Mouse (Mus musculus): ENCODE results near the gene Fmnl2. TPM values are rescaled to one million over a fixed set of nuclear protein-coding genes. Genes with fewer than 3 reads are reported as not detected.

Gene Fmnl2
- polyA plus RNA-seq, 1 experiment from 2014 or later = 15.1 TPM

- H3K27ac ChIP-seq = no peak overlapping the region
- H3K9me3 ChIP-seq (replicated peaks) = no peaks in the 10 kb centered on the region; the same call in 1 of the 2 replicates
- ATAC-seq (ENCODE audit: low FRiP score) = no peak
- no peak overlapping the region for H3K9ac ChIP-seq
- H3K4me1 ChIP-seq = peaks cover 6% of the 10 kb centered on the region
- H3K27me3 ChIP-seq = no peaks in the 10 kb centered on the region
- WGBS = 86% methylated on average over 5 of the region's 5 CpGs
- no peak overlapping the region for H3K4me3 ChIP-seq
- peaks cover 15% of the 10 kb centered on the region for H3K36me3 ChIP-seq
- no peak overlapping the region for H3K4me2 ChIP-seq (replicated peaks)
These were observed 10.5 kb downstream of the Fmnl2 start for GRCm38 (mm10) chr2:52868181-52868580.

- Histone ChIP-seq H3K9ac (no peak overlapping the region), H3K27me3 (no peaks in the 10 kb centered on the region), H3K4me1 (peaks cover 22% of the 10 kb centered on the region), H3K36me3 (peaks cover 6% of the 10 kb centered on the region), H3K4me2 (replicated peaks) (no peak overlapping the region), H3K27ac (no peak overlapping the region), H3K9me3 (replicated peaks) (no peaks in the 10 kb centered on the region; the same call in 1 of the 2 replicates), H3K4me3 (no peak overlapping the region)
- WGBS = 73% methylated on average over 5 of the region's 5 CpGs
- ATAC-seq (ENCODE audit: low FRiP score) = no peak
These were observed 15.0 kb downstream of the Fmnl2 start for GRCm38 (mm10) chr2:52872636-52873035.

- H3K4me2 ChIP-seq (replicated peaks) = no peak overlapping the region
- no peak overlapping the region for H3K4me3 ChIP-seq
- H3K9me3 ChIP-seq (replicated peaks) = no peaks in the 10 kb centered on the region
- no peak overlapping the region for H3K27ac ChIP-seq
- H3K4me1 ChIP-seq = peaks cover 22% of the 10 kb centered on the region
- ATAC-seq (ENCODE audit: low FRiP score) = no peak
- 65% methylated on average over 18 of the region's 18 CpGs for WGBS
- H3K27me3 ChIP-seq = no peaks in the 10 kb centered on the region
- no peaks in the 10 kb centered on the region for H3K36me3 ChIP-seq
- H3K9ac ChIP-seq = no peak overlapping the region
These were observed 15.8 kb downstream of the Fmnl2 start for GRCm38 (mm10) chr2:52873276-52874063.

- H3K4me3 ChIP-seq = no peak overlapping the region
- no peak for ATAC-seq (ENCODE audit: low FRiP score)
These were observed 17.1 kb downstream of the Fmnl2 start for GRCm38 (mm10) chr2:52874721-52875120.

GRCm38 (mm10) chr2:52875801-52876200 is 18.1 kb downstream of the Fmnl2 start:
- Histone ChIP-seq H3K27me3 (no peaks in the 10 kb centered on the region), H3K4me3 (no peak overlapping the region), H3K4me2 (replicated peaks) (no peak overlapping the region), H3K4me1 (peaks cover 25% of the 10 kb centered on the region), H3K36me3 (no peaks in the 10 kb centered on the region), H3K27ac (no peak overlapping the region), H3K9ac (no peak overlapping the region), H3K9me3 (replicated peaks) (no peaks in the 10 kb centered on the region)
- ATAC-seq (ENCODE audit: low FRiP score) = no peak
- WGBS = 77% methylated on average over 9 of the region's 9 CpGs

More at GRCm38 (mm10) chr2:52874721-52875120, 17.1 kb downstream of the Fmnl2 start:
- Histone ChIP-seq H3K27ac (no peak overlapping the region), H3K27me3 (no peaks in the 10 kb centered on the region), H3K4me1 (peaks cover 25% of the 10 kb centered on the region), H3K36me3 (no peaks in the 10 kb centered on the region), H3K4me2 (replicated peaks) (no peak overlapping the region), H3K9me3 (replicated peaks) (no peaks in the 10 kb centered on the region), H3K9ac (no peak overlapping the region)

GRCm38 (mm10) chr2:52883401-52883800 is 25.7 kb downstream of the Fmnl2 start:
- Histone ChIP-seq H3K36me3 (no peaks in the 10 kb centered on the region), H3K9ac (no peak overlapping the region), H3K4me3 (no peak overlapping the region), H3K27ac (no peak overlapping the region), H3K4me1 (peaks cover 9% of the 10 kb centered on the region), H3K4me2 (replicated peaks) (no peak overlapping the region), H3K27me3 (no peaks in the 10 kb centered on the region), H3K9me3 (replicated peaks) (no peaks in the 10 kb centered on the region)
- no peak for ATAC-seq (ENCODE audit: low FRiP score)
- 98% methylated on average over 2 of the region's 2 CpGs for WGBS

GRCm38 (mm10) chr2:52884082-52884481 is 26.4 kb downstream of the Fmnl2 start:
- WGBS = 78% methylated on average over 4 of the region's 4 CpGs
- Histone ChIP-seq H3K4me1 (peaks cover 6% of the 10 kb centered on the region), H3K36me3 (no peaks in the 10 kb centered on the region), H3K9ac (no peak overlapping the region), H3K4me2 (replicated peaks) (no peak overlapping the region), H3K27ac (no peak overlapping the region), H3K9me3 (replicated peaks) (no peaks in the 10 kb centered on the region), H3K27me3 (no peaks in the 10 kb centered on the region), H3K4me3 (no peak overlapping the region)
- ATAC-seq (ENCODE audit: low FRiP score) = no peak

GRCm38 (mm10) chr2:52885071-52885470 is 27.4 kb downstream of the Fmnl2 start:
- Histone ChIP-seq H3K36me3 (no peaks in the 10 kb centered on the region), H3K4me1 (peaks cover 6% of the 10 kb centered on the region), H3K27ac (no peak overlapping the region), H3K4me3 (no peak overlapping the region), H3K27me3 (no peaks in the 10 kb centered on the region), H3K9ac (no peak overlapping the region), H3K4me2 (replicated peaks) (no peak overlapping the region), H3K9me3 (replicated peaks) (no peaks in the 10 kb centered on the region)
- 73% methylated on average over 3 of the region's 3 CpGs for WGBS
- ATAC-seq (ENCODE audit: low FRiP score) = no peak

GRCm38 (mm10) chr2:52887281-52887680 is 29.6 kb downstream of the Fmnl2 start:
- H3K4me1 ChIP-seq = peaks cover 9% of the 10 kb centered on the region
- no peak overlapping the region for H3K9ac ChIP-seq
- 75% methylated on average over 2 of the region's 2 CpGs for WGBS
- no peak overlapping the region for H3K4me3 ChIP-seq
- no peak for ATAC-seq (ENCODE audit: low FRiP score)
- 0 out of 2 replicates have a peak overlapping the region, but pooled peaks have one; percentile 23 for H3K27ac ChIP-seq
- no peaks in the 10 kb centered on the region for H3K36me3 ChIP-seq
- no peak overlapping the region for H3K4me2 ChIP-seq (replicated peaks)
- no peaks in the 10 kb centered on the region for H3K27me3 ChIP-seq
- H3K9me3 ChIP-seq (replicated peaks) = no peaks in the 10 kb centered on the region

- Histone ChIP-seq H3K36me3 (no peaks in the 10 kb centered on the region), H3K9me3 (replicated peaks) (no peaks in the 10 kb centered on the region), H3K4me2 (replicated peaks) (no peak overlapping the region), H3K27me3 (no peaks in the 10 kb centered on the region), H3K9ac (no peak overlapping the region), H3K27ac (no peak overlapping the region), H3K4me3 (no peak overlapping the region), H3K4me1 (peaks cover 6% of the 10 kb centered on the region; the same call in 1 of the 2 replicates)
- 75% methylated on average over 8 of the region's 8 CpGs for WGBS
- no peak for ATAC-seq (ENCODE audit: low FRiP score)
These were observed 33.5 kb downstream of the Fmnl2 start for GRCm38 (mm10) chr2:52891115-52891514.

- Histone ChIP-seq H3K4me1 (peaks cover 9% of the 10 kb centered on the region; the same call in 1 of the 2 replicates), H3K4me3 (no peak overlapping the region), H3K9ac (no peak overlapping the region), H3K27me3 (no peaks in the 10 kb centered on the region), H3K9me3 (replicated peaks) (no peaks in the 10 kb centered on the region), H3K36me3 (no peaks in the 10 kb centered on the region), H3K27ac (no peak overlapping the region), H3K4me2 (replicated peaks) (no peak overlapping the region)
- WGBS = 87% methylated on average over 2 of the region's 2 CpGs
- no peak for ATAC-seq (ENCODE audit: low FRiP score)
These were observed 34.1 kb downstream of the Fmnl2 start for GRCm38 (mm10) chr2:52891744-52892143.

GRCm38 (mm10) chr2:52894983-52895621 is 37.4 kb downstream of the Fmnl2 start:
- H3K4me2 ChIP-seq (replicated peaks) = no peak overlapping the region
- no peak overlapping the region for H3K9ac ChIP-seq
- H3K4me1 ChIP-seq = peaks cover 18% of the 10 kb centered on the region
- no peak overlapping the region for H3K4me3 ChIP-seq
- H3K27ac ChIP-seq = no peak overlapping the region
- WGBS = 76% methylated on average over 6 of the region's 6 CpGs
- H3K36me3 ChIP-seq = no peaks in the 10 kb centered on the region
- no peaks in the 10 kb centered on the region for H3K27me3 ChIP-seq
- H3K9me3 ChIP-seq (replicated peaks) = no peaks in the 10 kb centered on the region
- 0 out of 2 replicates have a peak, but pooled peaks have one; percentile 22 for ATAC-seq (ENCODE audit: low FRiP score)

Data from hindbrain, embryonic 12.5 days (tissue).